Comparison of ENCODE assay signal across 8 mouse cellular contexts in genomic region chr5:30647815-30648560, GRCm38 (mm10). TPM values are rescaled to one million over a fixed set of nuclear protein-coding genes. Genes with fewer than 3 reads are reported as not detected.
DNase-seq lines count a peak whose midpoint lies in the region; ATAC-seq lines count a peak whose summit lies in the region.

Gene Slc35f6, plus strand, starts transcription at chr5:30647933.

- DNase-seq in ZHBTc4 (ENCODE audit: low read depth, low spot score), result peak; percentile 92
- DNase-seq in gastrocnemius, adult 8-10 months (ENCODE audit: low spot score in 2 of 2), result peak; percentile 89 to 90
- DNase-seq in induced T-regulatory cell, adult 2 months (ENCODE audit: low read depth), result peak; percentile 91
- DNase-seq in left cerebral cortex, adult 9 months (ENCODE audit: low spot score in 2 of 2), result peak; percentile 78 to 93
- DNase-seq in right cerebral cortex, postnatal 14 days, result peak; percentile 91
- peak; percentile 93 to 95 for DNase-seq in urinary bladder, postnatal 36 days (ENCODE audit: low spot score in 2 of 2)

- peak; percentile 80 for ATAC-seq in common myeloid progenitor, adult 5-6 weeks (replicated peaks; ENCODE audit: low read depth, poor library complexity, severe bottlenecking)
- peak; percentile 87 for ATAC-seq in megakaryocyte progenitor cell, adult 5-6 weeks (replicated peaks; ENCODE audit: poor library complexity)

RNA-seq across cellular contexts. Expression of gene Slc35f6, which starts in this region (rescaled TPM):
- 4.8 and 8.5 TPM in 2 replicates for total RNA-seq in common myeloid progenitor, adult 5-6 weeks (2017)
- 10 to 100 TPM; 10.2 to 14.4 (median 12.4) TPM for total RNA-seq in gastrocnemius, adult 8-10 months (2022)
- total RNA-seq in megakaryocyte progenitor cell, adult 5-6 weeks (2015), result 5.6 and 6.2 TPM in 2 replicates
- 5.2 and 7.0 TPM in 2 replicates for total RNA-seq in megakaryocyte progenitor cell, adult 5-6 weeks (2017)

Comparison
In these comparisons a context has a peak if more than half of its experiments do, and no peak if none do; other contexts are left out.
1. Peak in every context shown above with its lines: DNase-seq and ATAC-seq.